ENCODE assay signal across 22 mouse cellular contexts in genomic region chr2:75396016-75396415, GRCm38 (mm10).
DNase-seq lines count a peak whose midpoint lies in the region; ATAC-seq lines count a peak whose summit lies in the region.
"Had no signal": no experiment of that assay in that cellular context is flagged by ENCODE, and none has a peak within 500 bp of the region (broad histone marks: within the 10 kb centered on the region; RNA-seq: fewer than 3 reads in every experiment).

No protein-coding gene starts in this region.

- H3K4me3 ChIP-seq in limb, embryonic 12.5 days (replicated peaks), result no peak overlapping the region
- no peak overlapping the region for H3K4me3 ChIP-seq in liver, embryonic 11.5 days (ENCODE audit: low read depth, low read length)
- H3K4me3 ChIP-seq: embryonic facial prominence, embryonic 12.5 days; forebrain, embryonic 13.5 days; heart, adult 2 months; heart, embryonic 15.5 days; hindbrain, embryonic 10.5 days had no signal

- 58% methylated on average over 2 of the region's 2 CpGs for WGBS in limb, embryonic 12.5 days
- WGBS in liver, embryonic 11.5 days, result 88% methylated on average over 2 of the region's 2 CpGs

- H3K4me1 ChIP-seq in limb, embryonic 12.5 days (replicated peaks), result peaks cover 29% of the 10 kb centered on the region
- no peaks in the 10 kb centered on the region for H3K4me1 ChIP-seq in liver, embryonic 11.5 days (replicated peaks; ENCODE audit: control insufficient read depth, insufficient read depth, low read length)
- H3K4me1 ChIP-seq: heart, embryonic 15.5 days had no signal

- H3K9ac ChIP-seq in limb, embryonic 12.5 days (replicated peaks), result no peak overlapping the region
- no peak overlapping the region for H3K9ac ChIP-seq in liver, embryonic 11.5 days (ENCODE audit: low read depth, low read length)
- H3K9ac ChIP-seq: embryonic facial prominence, embryonic 12.5 days; forebrain, embryonic 13.5 days; heart, embryonic 15.5 days; hindbrain, embryonic 14.5 days had no signal

- H3K36me3 ChIP-seq in limb, embryonic 12.5 days, result no peaks in the 10 kb centered on the region
- no peaks in the 10 kb centered on the region for H3K36me3 ChIP-seq in liver, embryonic 11.5 days (ENCODE audit: control insufficient read depth, insufficient read depth, low read length)
- H3K36me3 ChIP-seq: embryonic facial prominence, embryonic 12.5 days; G1E; heart, embryonic 15.5 days; hindbrain, embryonic 10.5 days had no signal

- 0 out of 2 replicates have a peak, but pooled peaks cover 3% of the 10 kb centered on the region for H3K27me3 ChIP-seq in limb, embryonic 12.5 days
- H3K27me3 ChIP-seq in liver, embryonic 11.5 days (replicated peaks; ENCODE audit: control insufficient read depth, insufficient read depth, low read length), result no peaks in the 10 kb centered on the region
- H3K27me3 ChIP-seq: embryonic facial prominence, embryonic 12.5 days; forebrain, embryonic 13.5 days; heart, embryonic 15.5 days had no signal

- H3K9me3 ChIP-seq in limb, embryonic 12.5 days, result no peaks in the 10 kb centered on the region
- no peaks in the 10 kb centered on the region for H3K9me3 ChIP-seq in liver, embryonic 11.5 days (ENCODE audit: control insufficient read depth, low read length)
- H3K9me3 ChIP-seq: embryonic facial prominence, embryonic 12.5 days; forebrain, embryonic 13.5 days; G1E; heart, embryonic 15.5 days; hindbrain, embryonic 10.5 days had no signal

- H3K27ac ChIP-seq in limb, embryonic 12.5 days, result peak overlapping the region; percentile 82
- no peak overlapping the region for H3K27ac ChIP-seq in liver, embryonic 11.5 days (ENCODE audit: low read depth, low read length)
- H3K27ac ChIP-seq: embryonic facial prominence, embryonic 12.5 days; forebrain, embryonic 13.5 days; heart, adult 2 months; heart, embryonic 15.5 days; hindbrain, embryonic 10.5 days; hindbrain, embryonic 14.5 days had no signal

- no peak overlapping the region for H3K4me2 ChIP-seq in limb, embryonic 12.5 days
- H3K4me2 ChIP-seq in liver, embryonic 11.5 days, result no peak overlapping the region
- H3K4me2 ChIP-seq: embryonic facial prominence, embryonic 12.5 days; forebrain, embryonic 13.5 days; heart, embryonic 11.5 days; heart, embryonic 15.5 days; hindbrain, embryonic 14.5 days had no signal

- peak; percentile 43 for DNase-seq in heart, adult 11 months
- no peak for DNase-seq in heart, postnatal 25 days (ENCODE audit: low spot score)
- DNase-seq in Muller cell, postnatal 12 days (ENCODE audit: inconsistent ontology term), result peak; percentile 68
- no peak for DNase-seq in right cerebral cortex, adult 2 months (ENCODE audit: low spot score in 2 of 2)
- no peak for DNase-seq in liver, embryonic 11.5 days (ENCODE audit: low spot score)
- DNase-seq: adrenal gland, postnatal 10 days; B cell, adult 2 months; cerebellum, adult 11-12 months; cerebellum, adult 9-10 months; cerebellum, postnatal 25 days; gastrocnemius, postnatal 10 days; heart, adult 2 months; heart, postnatal 14 days had no signal

- intact Hi-C loops in heart, postnatal 25 days (cut with DNase I), result no loop called here

- ATAC-seq in limb, embryonic 12.5 days (ENCODE audit: insufficient number of reproducible peaks, insufficient read depth, low FRiP score, low TSS enrichment, low read depth), result no peak
- ATAC-seq in liver, embryonic 11.5 days (replicated peaks; ENCODE audit: low FRiP score), result no peak
- ATAC-seq: CD4-positive, CD25-positive, alpha-beta regulatory T cell, adult 4 months; forebrain, embryonic 13.5 days had no signal

Comparison
In these comparisons a context has a peak if more than half of its experiments do, and no peak if none do; other contexts are left out.
1. DNase-seq: peak in heart, adult 11 months (single experiment) and Muller cell, postnatal 12 days (single experiment); none in heart, postnatal 25 days (single experiment), right cerebral cortex, adult 2 months (0 of 2) and liver, embryonic 11.5 days (single experiment).